Mouse (Mus musculus) telencephalon, adult 2 months (tissue): ENCODE data around the gene Olfr836.
"Not testable (repeated sequence)": the region's sequence is repeated elsewhere in the genome, so short reads cannot be mapped to it uniquely, and the experiment has no call there.

Source experiments
- DNase-seq: peaks from one replicate; pipeline ENCODE4 v3.0.0-alpha.2; 2011; ENCODE audit warnings: low read depth, low spot score

Olfr836 gene

DNA sequence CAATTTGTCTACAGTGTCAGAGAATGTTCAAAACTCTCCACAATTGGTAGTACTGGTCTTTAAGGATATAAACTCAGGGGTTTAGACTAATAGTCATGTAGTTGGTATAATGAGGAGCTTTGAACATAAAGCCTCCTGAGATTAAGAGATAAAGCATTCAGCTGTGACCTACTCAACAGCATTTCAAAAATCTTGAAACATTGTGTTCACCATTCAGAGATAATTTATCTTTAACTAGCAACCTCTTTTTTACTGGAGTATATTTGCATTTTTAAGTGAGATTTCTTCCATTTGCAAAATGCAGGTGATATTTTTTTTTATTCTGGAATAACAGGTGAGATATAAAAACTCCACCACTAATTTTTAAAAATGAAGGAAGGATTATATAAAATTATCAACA lies at the start of gene Olfr836:
Gene Olfr836, plus strand, starts transcription at position 301 of the 400 bp plus-strand sequence.
- no peak for DNase-seq

DNA sequence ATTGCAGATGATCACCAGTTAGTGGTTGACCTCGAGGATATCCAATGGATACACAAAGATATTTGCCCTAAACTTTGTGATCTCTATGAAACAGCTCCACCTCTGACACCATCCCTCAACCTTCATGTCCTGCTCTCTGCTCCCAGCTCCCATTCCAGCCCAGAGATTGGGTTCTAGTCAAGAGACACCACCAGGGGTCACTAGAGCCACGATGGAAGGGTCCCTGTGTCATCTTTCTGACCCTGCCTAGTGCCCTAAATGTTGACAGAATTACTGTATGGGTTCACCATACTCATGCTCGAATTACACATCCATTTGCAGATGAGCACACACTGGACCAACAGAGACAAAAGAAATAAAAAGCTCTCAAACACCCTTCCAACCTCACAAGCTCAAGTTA lies 35.2 kb upstream of the Olfr836 start:
- no peak for DNase-seq

DNA sequence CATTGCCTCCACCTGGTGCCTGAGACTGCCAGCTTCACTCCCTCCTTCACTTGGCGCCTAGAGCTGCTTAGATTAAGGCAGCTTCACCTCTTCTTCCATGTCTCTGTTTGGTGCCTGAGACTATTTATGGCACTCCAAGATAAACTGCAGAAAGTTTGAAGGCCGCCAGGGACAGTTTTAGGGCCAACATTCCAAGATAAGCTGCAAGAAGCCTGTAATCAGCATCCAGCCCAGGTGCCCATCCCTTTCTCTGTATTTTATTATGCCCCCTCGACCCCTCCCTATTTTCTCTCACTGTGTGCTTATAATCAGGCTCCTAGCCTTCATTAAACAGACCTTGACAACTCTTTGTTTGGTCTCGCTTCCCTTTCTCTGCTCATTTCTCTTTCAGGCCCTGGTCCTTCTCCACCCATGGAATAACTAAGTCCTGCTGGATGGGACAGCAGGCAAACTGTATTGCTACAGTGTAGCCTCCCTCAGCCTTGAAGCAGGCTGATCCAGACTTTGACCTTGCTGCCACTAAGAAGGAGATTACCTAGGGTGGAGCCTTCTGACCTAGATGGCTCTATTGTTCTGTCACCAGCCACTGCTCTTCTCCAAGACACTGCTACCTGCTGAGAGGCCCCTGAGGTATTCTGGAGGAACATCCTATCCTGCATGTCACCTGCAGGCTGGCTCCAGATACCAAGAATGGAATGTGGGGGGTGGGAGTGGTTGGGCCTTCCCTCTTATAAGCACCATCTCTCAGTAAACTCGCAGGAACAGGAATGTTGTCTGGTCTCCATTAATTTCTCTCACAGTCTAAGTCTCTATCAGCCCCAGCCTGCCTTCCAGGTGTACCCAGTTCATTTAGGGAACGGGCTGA lies 27.1 kb upstream of the Olfr836 start:
- DNase-seq = not testable (repeated sequence)

DNA sequence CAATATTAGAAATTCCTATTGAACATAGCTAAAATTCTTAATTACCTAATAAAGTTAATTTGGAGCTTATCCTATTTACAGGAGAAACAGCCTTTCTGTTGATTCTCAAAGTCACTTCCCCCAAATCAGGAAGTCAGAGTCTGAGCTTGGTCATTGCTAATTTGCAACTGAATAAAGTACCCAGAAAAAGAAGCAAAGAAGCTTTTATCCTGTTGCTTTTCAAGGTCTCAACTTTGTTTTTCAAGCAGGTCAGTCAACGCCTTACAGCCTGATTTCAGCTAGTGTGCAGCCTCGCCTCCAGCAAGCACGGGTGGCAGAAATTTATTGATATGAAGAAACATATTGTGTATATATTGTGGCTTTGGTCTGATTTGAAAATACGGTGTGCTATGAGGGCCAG lies 22.9 kb upstream of the Olfr836 start:
- no peak for DNase-seq

DNA sequence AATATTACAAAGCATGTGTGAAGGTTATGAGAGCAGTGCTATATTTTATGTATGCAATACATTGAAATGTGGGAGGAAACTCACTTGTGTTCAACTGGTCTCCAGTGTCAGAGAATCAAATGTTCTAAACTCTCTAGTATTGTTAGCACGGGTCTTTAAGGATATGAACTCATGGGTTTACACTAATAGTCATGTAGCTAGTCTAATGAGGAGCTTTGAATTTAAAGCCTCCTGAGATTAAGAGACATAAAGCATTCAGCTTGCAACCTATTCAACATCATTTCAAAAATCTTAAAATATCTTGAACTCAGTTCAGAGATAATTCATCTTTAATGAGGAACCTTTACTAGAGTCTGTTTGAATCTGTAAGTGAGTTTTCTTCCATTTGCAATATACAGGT lies 15.8 kb downstream of the Olfr836 start, which contains the start of gene Olfr837:
Gene Olfr837, plus strand, starts transcription at position 301 of the 400 bp plus-strand sequence.
- DNase-seq = no peak
